Mouse (Mus musculus): ENCODE data around the gene Tesk2. TPM values are rescaled to one million over a fixed set of nuclear protein-coding genes. Genes with fewer than 3 reads are reported as not detected.
A peak's percentile ranks its signal among the peaks of the same experiment; 100 is the strongest.

Gene Tesk2
- polyA plus RNA-seq, 1 experiment from 2014 or later, result 2.0 TPM

DNA sequence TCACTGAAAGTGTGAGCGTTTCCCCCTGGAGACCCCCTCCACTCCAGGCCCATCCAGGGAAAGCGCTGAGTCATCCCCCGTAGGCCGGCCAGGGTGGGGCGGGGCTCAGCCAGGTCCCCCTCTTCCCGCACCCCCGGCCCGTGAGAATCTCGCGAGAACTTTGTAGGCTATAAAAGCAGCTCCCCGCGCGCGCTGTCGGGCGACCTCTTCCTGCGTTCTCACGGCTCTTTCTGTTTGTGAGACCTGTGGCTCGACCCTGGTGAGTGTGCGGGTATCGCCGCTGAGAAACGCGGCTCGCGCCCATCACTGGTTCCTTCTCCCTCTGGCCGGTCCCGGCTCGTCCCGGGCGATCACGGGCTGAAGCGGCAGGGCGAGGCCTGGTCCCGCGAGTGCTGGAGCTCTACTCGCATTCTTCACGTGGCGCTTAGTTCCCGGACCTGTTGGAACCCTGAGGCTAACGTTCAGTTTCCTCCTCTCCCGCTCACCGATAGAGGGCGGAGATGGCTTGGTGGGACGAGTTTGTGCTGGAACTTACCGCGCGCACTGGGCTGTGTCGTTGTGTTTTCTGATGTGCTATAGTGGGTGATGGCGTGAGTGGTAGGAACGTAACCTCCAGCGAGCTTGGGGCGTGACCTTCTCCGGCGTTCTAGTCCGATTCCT, 35.2 kb upstream of the Tesk2 start, which contains the start of gene Prdx1:
Gene Prdx1, plus strand, starts transcription at position 143 of the 660 bp plus-strand sequence.
- Histone ChIP-seq H3K27ac (ENCODE audit: low read length) (peak within 1 kb of the TSS; percentile 82), H3K36me3 (ENCODE audit: control insufficient read depth, insufficient read depth, low read length) (no peaks in the 10 kb centered on the region), H3K4me2 (ENCODE audit: low read length) (peak within 1 kb of the TSS; percentile 64), H3K9me3 (replicated peaks; ENCODE audit: control insufficient read depth, low read length, poor library complexity, severe bottlenecking) (no peaks in the 10 kb centered on the region), H3K9ac (ENCODE audit: low read depth, low read length) (peak within 1 kb of the TSS; percentile 74), H3K27me3 (ENCODE audit: control insufficient read depth, insufficient read depth, low read depth, low read length) (no peaks in the 10 kb centered on the region), H3K4me1 (ENCODE audit: control insufficient read depth, insufficient read depth, low read length) (peaks cover 11% of the 10 kb centered on the region), H3K4me3 (ENCODE audit: low read depth, low read length) (peak within 1 kb of the TSS; percentile 74)
- ATAC-seq, result peak; percentile 96
- under 1% methylated on average over 56 of the region's 56 CpGs for WGBS

DNA sequence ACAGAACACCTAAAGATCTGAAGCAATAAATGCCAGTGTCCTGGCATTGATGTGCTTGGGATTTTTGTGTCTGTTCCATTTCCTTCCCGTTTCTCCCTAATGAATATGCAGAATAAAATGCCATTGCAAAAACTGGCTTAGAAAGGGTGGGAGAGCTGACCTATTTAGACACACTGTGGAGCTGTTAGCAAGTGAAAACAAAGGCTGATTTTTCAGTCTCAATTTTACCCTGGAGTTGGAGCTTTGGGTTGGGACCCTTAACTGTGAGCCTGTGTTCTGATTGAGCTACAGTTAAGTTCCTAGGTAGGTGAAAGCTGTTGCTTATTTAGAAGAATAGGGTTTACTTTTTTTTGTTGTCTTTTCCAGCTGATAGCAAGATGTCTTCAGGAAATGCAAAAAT, 33.7 kb upstream of the Tesk2 start:
- WGBS, result 12% methylated on average over 1 of the region's 1 CpGs
- Histone ChIP-seq H3K4me3 (ENCODE audit: low read depth, low read length) (no peak overlapping the region; the same call in 1 of the 2 replicates), H3K9ac (ENCODE audit: low read depth, low read length) (no peak overlapping the region), H3K4me1 (ENCODE audit: control insufficient read depth, insufficient read depth, low read length) (peaks cover 11% of the 10 kb centered on the region), H3K4me2 (ENCODE audit: low read length) (peak overlapping the region; percentile 64), H3K36me3 (ENCODE audit: control insufficient read depth, insufficient read depth, low read length) (no peaks in the 10 kb centered on the region), H3K27ac (ENCODE audit: low read length) (no peak overlapping the region), H3K27me3 (ENCODE audit: control insufficient read depth, insufficient read depth, low read depth, low read length) (no peaks in the 10 kb centered on the region), H3K9me3 (replicated peaks; ENCODE audit: control insufficient read depth, low read length, poor library complexity, severe bottlenecking) (no peaks in the 10 kb centered on the region)
- no peak for ATAC-seq

- no peaks in the 10 kb centered on the region for H3K9me3 ChIP-seq (replicated peaks; ENCODE audit: control insufficient read depth, low read length, poor library complexity, severe bottlenecking)
- 0 out of 2 replicates have a peak, but pooled peaks cover 8% of the 10 kb centered on the region for H3K36me3 ChIP-seq (ENCODE audit: control insufficient read depth, insufficient read depth, low read length)
- WGBS, result 91% methylated on average over 4 of the region's 4 CpGs
- H3K9ac ChIP-seq (ENCODE audit: low read depth, low read length), result no peak overlapping the region
- H3K4me3 ChIP-seq (ENCODE audit: low read depth, low read length), result no peak overlapping the region
- no peak overlapping the region for H3K4me2 ChIP-seq (ENCODE audit: low read length)
- H3K27me3 ChIP-seq (ENCODE audit: control insufficient read depth, insufficient read depth, low read depth, low read length), result no peaks in the 10 kb centered on the region
- H3K4me1 ChIP-seq (ENCODE audit: control insufficient read depth, insufficient read depth, low read length), result peaks cover 11% of the 10 kb centered on the region
- no peak for ATAC-seq
- H3K27ac ChIP-seq (ENCODE audit: low read length), result no peak overlapping the region
Observed at GRCm38 (mm10) chr4:116689309-116689876, 31.4 kb upstream of the Tesk2 start.

DNA sequence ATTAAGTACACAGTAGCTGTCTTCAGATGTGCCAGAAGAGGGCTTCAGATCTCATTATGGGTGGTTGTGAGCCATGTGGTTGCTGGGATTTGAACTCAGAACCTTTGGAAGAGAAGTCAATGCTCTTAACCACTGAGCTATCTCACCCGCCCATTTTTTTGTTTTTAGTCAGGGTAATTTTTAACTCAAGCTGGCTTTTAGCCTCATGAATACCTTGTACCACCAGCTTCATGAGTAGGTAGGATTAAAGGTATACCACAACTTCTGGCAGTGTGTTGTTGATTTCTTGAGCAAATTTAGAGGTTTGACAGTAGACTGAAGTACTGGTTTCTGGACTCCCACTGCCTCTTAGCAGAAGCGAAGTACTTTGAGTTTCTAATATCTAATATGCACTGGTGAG, 28.6 kb upstream of the Tesk2 start:
- no peak overlapping the region for H3K4me2 ChIP-seq (ENCODE audit: low read length)
- H3K27ac ChIP-seq (ENCODE audit: low read length), result no peak overlapping the region
- no peaks in the 10 kb centered on the region for H3K27me3 ChIP-seq (ENCODE audit: control insufficient read depth, insufficient read depth, low read depth, low read length)
- no peak overlapping the region for H3K4me3 ChIP-seq (ENCODE audit: low read depth, low read length)
- peaks cover 12% of the 10 kb centered on the region; the same call in 1 of the 2 replicates for H3K36me3 ChIP-seq (ENCODE audit: control insufficient read depth, insufficient read depth, low read length)
- WGBS, result 89% methylated on average over 2 of the region's 2 CpGs
- no peak for ATAC-seq
- H3K4me1 ChIP-seq (ENCODE audit: control insufficient read depth, insufficient read depth, low read length), result peaks cover under 1% of the 10 kb centered on the region; the same call in 1 of the 2 replicates
- no peaks in the 10 kb centered on the region for H3K9me3 ChIP-seq (replicated peaks; ENCODE audit: control insufficient read depth, low read length, poor library complexity, severe bottlenecking)
- no peak overlapping the region for H3K9ac ChIP-seq (ENCODE audit: low read depth, low read length)

GRCm38 (mm10) chr4:116693785-116694184, 27.0 kb upstream of the Tesk2 start:
- Histone ChIP-seq H3K36me3 (ENCODE audit: control insufficient read depth, insufficient read depth, low read length) (peaks cover 17% of the 10 kb centered on the region; the same call in 1 of the 2 replicates), H3K27ac (ENCODE audit: low read length) (no peak overlapping the region), H3K27me3 (ENCODE audit: control insufficient read depth, insufficient read depth, low read depth, low read length) (no peaks in the 10 kb centered on the region), H3K4me1 (ENCODE audit: control insufficient read depth, insufficient read depth, low read length) (no peaks in the 10 kb centered on the region), H3K9me3 (replicated peaks; ENCODE audit: control insufficient read depth, low read length, poor library complexity, severe bottlenecking) (no peaks in the 10 kb centered on the region), H3K4me2 (ENCODE audit: low read length) (no peak overlapping the region), H3K9ac (ENCODE audit: low read depth, low read length) (no peak overlapping the region), H3K4me3 (ENCODE audit: low read depth, low read length) (no peak overlapping the region)
- ATAC-seq, result no peak
- 83% methylated on average over 2 of the region's 2 CpGs for WGBS

DNA sequence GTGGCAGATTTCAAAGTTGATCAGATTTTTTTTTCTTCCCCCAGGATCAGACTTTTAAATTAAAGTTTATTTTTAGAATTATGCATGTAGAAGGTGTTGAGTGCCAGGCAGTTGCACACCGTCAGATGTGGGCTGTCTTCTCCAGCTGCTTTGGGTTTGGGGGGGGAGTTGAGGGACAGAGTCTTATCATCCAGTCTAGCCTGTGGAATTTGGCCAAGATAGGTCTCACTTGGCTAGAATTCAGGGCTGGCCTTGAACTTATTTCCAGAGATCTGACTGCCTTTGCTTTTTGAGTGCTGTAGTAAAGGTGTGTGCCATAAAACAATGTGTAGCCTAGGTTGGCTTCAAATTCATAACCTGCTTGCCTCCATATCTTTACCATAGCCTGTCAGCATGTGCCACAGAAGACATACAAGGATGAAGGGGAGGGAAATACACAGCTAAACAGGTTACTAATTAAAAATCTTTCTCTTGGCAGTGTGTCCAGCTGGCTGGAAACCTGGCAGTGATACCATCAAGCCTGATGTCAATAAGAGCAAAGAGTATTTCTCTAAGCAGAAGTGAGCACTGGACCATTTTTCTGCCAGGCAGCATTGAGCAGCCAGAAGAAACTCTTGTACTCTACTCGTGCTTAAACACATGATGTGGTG, 21.9 kb upstream of the Tesk2 start:
- H3K4me3 ChIP-seq (ENCODE audit: low read depth, low read length), result no peak overlapping the region
- H3K36me3 ChIP-seq (ENCODE audit: control insufficient read depth, insufficient read depth, low read length), result peaks cover 10% of the 10 kb centered on the region; the same call in 1 of the 2 replicates
- no peaks in the 10 kb centered on the region for H3K9me3 ChIP-seq (replicated peaks; ENCODE audit: control insufficient read depth, low read length, poor library complexity, severe bottlenecking)
- no peak for ATAC-seq
- H3K4me1 ChIP-seq (ENCODE audit: control insufficient read depth, insufficient read depth, low read length), result no peaks in the 10 kb centered on the region
- H3K27me3 ChIP-seq (ENCODE audit: control insufficient read depth, insufficient read depth, low read depth, low read length), result no peaks in the 10 kb centered on the region
- no peak overlapping the region for H3K27ac ChIP-seq (ENCODE audit: low read length)
- H3K4me2 ChIP-seq (ENCODE audit: low read length), result no peak overlapping the region
- no peak overlapping the region for H3K9ac ChIP-seq (ENCODE audit: low read depth, low read length)
- 76% methylated on average over 2 of the region's 2 CpGs for WGBS

- Histone ChIP-seq H3K36me3 (ENCODE audit: control insufficient read depth, insufficient read depth, low read length) (0 out of 2 replicates have a peak, but pooled peaks cover 4% of the 10 kb centered on the region), H3K27me3 (ENCODE audit: control insufficient read depth, insufficient read depth, low read depth, low read length) (no peaks in the 10 kb centered on the region), H3K9me3 (replicated peaks; ENCODE audit: control insufficient read depth, low read length, poor library complexity, severe bottlenecking) (no peaks in the 10 kb centered on the region), H3K4me1 (ENCODE audit: control insufficient read depth, insufficient read depth, low read length) (no peaks in the 10 kb centered on the region), H3K4me3 (ENCODE audit: low read depth, low read length) (no peak overlapping the region), H3K4me2 (ENCODE audit: low read length) (no peak overlapping the region), H3K27ac (ENCODE audit: low read length) (no peak overlapping the region), H3K9ac (ENCODE audit: low read depth, low read length) (no peak overlapping the region)
- WGBS, result 97% methylated on average over 1 of the region's 1 CpGs
- ATAC-seq, result no peak
Observed at GRCm38 (mm10) chr4:116700964-116701363, 19.8 kb upstream of the Tesk2 start.

- H3K9ac ChIP-seq (ENCODE audit: low read depth, low read length), result no peak overlapping the region
- no peak overlapping the region for H3K27ac ChIP-seq (ENCODE audit: low read length)
- no peaks in the 10 kb centered on the region for H3K36me3 ChIP-seq (ENCODE audit: control insufficient read depth, insufficient read depth, low read length)
- no peak for ATAC-seq
- peaks cover 1% of the 10 kb centered on the region for H3K4me1 ChIP-seq (ENCODE audit: control insufficient read depth, insufficient read depth, low read length)
- H3K4me2 ChIP-seq (ENCODE audit: low read length), result no peak overlapping the region
- H3K9me3 ChIP-seq (replicated peaks; ENCODE audit: control insufficient read depth, low read length, poor library complexity, severe bottlenecking), result no peaks in the 10 kb centered on the region
- H3K27me3 ChIP-seq (ENCODE audit: control insufficient read depth, insufficient read depth, low read depth, low read length), result no peaks in the 10 kb centered on the region
- WGBS, result 38% methylated on average over 6 of the region's 6 CpGs
- no peak overlapping the region for H3K4me3 ChIP-seq (ENCODE audit: low read depth, low read length)
Observed at GRCm38 (mm10) chr4:116703804-116704203, 16.9 kb upstream of the Tesk2 start.

DNA sequence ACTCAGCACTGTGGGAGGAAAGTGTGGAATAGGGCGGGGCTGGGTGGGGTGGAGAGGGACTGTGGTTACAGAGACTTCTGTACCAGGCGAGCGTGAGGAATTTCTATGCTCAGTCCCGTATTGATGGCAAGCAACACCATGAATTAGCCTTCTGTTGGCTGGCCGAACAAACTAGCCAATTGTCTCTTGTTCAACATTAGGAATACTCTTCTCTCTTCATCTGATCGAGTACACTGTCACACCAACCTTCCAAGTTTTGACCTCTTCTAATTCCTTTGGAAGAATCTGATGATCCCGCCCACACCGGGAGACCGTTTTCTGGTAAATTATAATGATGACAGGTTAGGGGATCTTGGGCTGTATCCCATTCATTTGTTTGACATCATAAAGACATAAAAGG, 13.1 kb upstream of the Tesk2 start:
- H3K9ac ChIP-seq (ENCODE audit: low read depth, low read length), result peak overlapping the region; percentile 70
- no peaks in the 10 kb centered on the region for H3K36me3 ChIP-seq (ENCODE audit: control insufficient read depth, insufficient read depth, low read length)
- H3K4me2 ChIP-seq (ENCODE audit: low read length), result peak overlapping the region; percentile 62
- H3K27ac ChIP-seq (ENCODE audit: low read length), result peak overlapping the region; percentile 75; the same call in 1 of the 2 replicates
- H3K4me1 ChIP-seq (ENCODE audit: control insufficient read depth, insufficient read depth, low read length), result peaks cover 6% of the 10 kb centered on the region
- H3K9me3 ChIP-seq (replicated peaks; ENCODE audit: control insufficient read depth, low read length, poor library complexity, severe bottlenecking), result no peaks in the 10 kb centered on the region
- H3K4me3 ChIP-seq (ENCODE audit: low read depth, low read length), result peak overlapping the region; percentile 55
- 20% methylated on average over 9 of the region's 9 CpGs for WGBS
- ATAC-seq, result peak; percentile 9; the same call in 1 of the 2 replicates
- H3K27me3 ChIP-seq (ENCODE audit: control insufficient read depth, insufficient read depth, low read depth, low read length), result no peaks in the 10 kb centered on the region

Measured in midbrain, embryonic 16.5 days (tissue).